Mouse (Mus musculus): ENCODE measurements at regions not wholly inside any gene's neighbourhood (a gene's known extent, or its start where the extent isn't known, plus 50 kb on each side); places are given as distances from the start of the nearest gene placed in this dataset.

- ATAC-seq (replicated peaks in 1 of 2; ENCODE audit: insufficient read depth in 1 of 2, low FRiP score in 2 of 2, low TSS enrichment in 1 of 2, low read depth in 1 of 2, poor library complexity in 2 of 2, severe bottlenecking in 2 of 2): no peak
Observed at GRCm38 (mm10) chr13:42478825-42479224, 177.5 kb downstream of the Edn1 start.

DNA sequence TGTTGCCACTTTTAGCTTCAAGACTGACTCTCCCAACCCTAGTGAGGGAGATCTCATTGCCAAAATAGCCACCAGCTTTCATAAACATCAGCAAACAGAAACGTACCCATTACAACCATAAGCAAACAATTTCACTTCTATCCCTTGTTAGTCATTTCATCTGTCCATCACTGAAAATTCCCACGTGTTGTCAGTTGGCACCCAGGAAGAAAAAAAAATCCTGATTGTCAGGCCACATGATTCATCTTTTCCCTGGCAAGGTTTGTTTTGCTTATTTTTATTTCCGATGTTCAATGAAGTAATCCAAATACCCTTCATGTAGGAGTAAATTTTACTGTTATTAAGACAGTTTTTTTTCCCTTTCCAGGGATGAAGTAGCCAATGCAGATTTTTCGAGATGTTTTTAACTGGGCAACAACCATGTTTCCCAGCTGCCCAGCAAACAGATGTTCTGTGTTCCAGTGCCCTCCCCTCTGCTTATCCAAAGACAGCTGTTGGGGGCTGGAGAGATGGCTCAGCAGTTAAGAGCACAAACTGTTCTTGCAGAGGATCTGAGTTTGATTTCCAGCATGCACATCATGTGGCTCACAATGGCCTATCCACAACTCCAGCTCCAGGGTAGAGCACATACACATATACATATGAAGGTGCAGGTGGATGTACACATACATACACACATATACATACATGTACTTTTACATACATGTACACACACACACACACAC, 189.3 kb upstream of the Phactr1 start:
- ATAC-seq (replicated peaks in 1 of 2; ENCODE audit: insufficient read depth in 1 of 2, low FRiP score in 2 of 2, low TSS enrichment in 1 of 2, low read depth in 1 of 2, poor library complexity in 2 of 2, severe bottlenecking in 2 of 2): no peak

GRCm38 (mm10) chr13:42494371-42494770, 186.1 kb upstream of the Phactr1 start:
- no peak for ATAC-seq (replicated peaks in 1 of 2; ENCODE audit: insufficient read depth in 1 of 2, low FRiP score in 2 of 2, low TSS enrichment in 1 of 2, low read depth in 1 of 2, poor library complexity in 2 of 2, severe bottlenecking in 2 of 2)

DNA sequence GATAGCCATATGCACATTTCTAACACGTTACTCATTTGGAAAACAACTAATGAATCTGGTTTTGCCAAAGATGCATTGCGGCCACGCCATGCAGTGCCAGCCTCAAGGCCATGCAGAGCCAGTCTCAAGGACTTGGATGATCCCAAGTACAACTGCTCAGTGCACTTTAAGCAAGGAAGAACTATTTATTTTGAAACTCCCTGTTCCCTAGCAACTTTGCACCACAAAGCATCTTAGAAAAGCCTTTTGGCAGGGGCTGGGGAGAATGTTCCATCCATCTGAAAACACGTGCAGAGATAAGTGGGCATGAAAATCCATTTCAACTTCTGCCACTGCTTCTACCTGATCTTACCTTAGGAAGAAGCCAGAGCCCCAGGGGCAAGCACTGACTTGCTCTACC, 182.1 kb upstream of the Phactr1 start:
- ATAC-seq (replicated peaks in 1 of 2; ENCODE audit: insufficient read depth in 1 of 2, low FRiP score in 2 of 2, low TSS enrichment in 1 of 2, low read depth in 1 of 2, poor library complexity in 2 of 2, severe bottlenecking in 2 of 2): no peak

- ATAC-seq (replicated peaks in 1 of 2; ENCODE audit: insufficient read depth in 1 of 2, low FRiP score in 2 of 2, low TSS enrichment in 1 of 2, low read depth in 1 of 2, poor library complexity in 2 of 2, severe bottlenecking in 2 of 2): no peak
Observed at GRCm38 (mm10) chr13:42507535-42507934, 172.9 kb upstream of the Phactr1 start.

DNA sequence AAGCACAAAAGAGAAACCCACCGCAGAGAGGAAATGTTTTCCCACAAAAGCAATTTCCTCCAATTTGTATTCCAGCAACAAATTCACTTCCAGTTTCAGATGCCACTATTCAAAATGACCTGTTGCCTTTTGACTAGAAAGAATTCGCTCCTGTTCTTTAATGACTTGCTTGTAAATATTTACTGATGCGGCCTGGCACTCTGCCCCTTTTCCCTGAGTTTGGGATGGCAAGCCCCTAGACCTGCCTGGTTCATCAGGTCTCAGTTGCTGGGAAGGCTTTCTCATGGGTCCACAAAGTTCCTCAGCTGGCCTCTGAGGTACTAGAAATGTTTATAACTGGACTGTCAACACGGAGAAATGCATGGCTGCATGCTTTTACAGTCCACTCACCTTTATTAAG, 161.7 kb upstream of the Phactr1 start:
- ATAC-seq (replicated peaks in 1 of 2; ENCODE audit: insufficient read depth in 1 of 2, low FRiP score in 2 of 2, low TSS enrichment in 1 of 2, low read depth in 1 of 2, poor library complexity in 2 of 2, severe bottlenecking in 2 of 2): no peak

DNA sequence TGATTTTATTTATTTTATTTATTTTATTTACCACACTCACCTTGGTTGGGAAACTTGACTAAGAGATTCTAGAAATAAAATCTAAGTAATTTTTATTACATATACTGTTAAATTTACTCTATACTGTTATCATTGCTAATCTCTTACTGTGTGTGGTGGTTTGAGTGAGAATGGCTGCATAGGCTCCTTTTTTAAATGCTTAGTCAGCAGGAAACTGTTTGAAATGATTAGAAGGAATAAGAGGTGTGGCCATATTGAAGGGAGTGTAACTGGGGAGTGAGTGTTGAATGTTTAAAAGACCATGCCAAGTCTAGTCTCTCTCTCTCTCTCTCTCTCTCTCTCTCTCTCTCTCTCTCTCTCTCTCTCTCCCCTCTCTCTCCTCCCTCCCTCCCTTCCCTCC, 157.9 kb upstream of the Phactr1 start:
- ATAC-seq (replicated peaks in 1 of 2; ENCODE audit: insufficient read depth in 1 of 2, low FRiP score in 2 of 2, low TSS enrichment in 1 of 2, low read depth in 1 of 2, poor library complexity in 2 of 2, severe bottlenecking in 2 of 2): no peak

- ATAC-seq (replicated peaks in 1 of 2; ENCODE audit: insufficient read depth in 1 of 2, low FRiP score in 2 of 2, low TSS enrichment in 1 of 2, low read depth in 1 of 2, poor library complexity in 2 of 2, severe bottlenecking in 2 of 2): no peak
Observed at GRCm38 (mm10) chr13:42526163-42526562, 154.3 kb upstream of the Phactr1 start.

DNA sequence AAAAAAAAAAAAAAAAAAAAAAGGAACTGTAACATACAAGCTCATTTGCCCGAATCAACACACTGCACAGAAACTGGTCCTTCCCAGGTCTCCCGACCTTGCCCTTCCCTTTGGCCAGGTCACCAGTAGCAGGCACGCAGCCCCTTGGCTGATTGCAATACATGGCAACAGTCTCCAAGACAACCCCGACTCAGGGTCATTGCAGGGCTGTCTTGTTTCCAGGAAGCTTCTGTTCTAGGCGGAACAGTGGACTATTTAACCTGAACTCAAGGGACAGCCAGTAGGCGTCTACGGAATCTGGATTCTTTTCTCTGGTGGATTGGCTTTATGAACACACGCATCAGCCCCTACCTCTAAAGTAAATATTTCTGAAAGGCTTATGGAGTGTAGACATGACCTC, 153.5 kb upstream of the Phactr1 start:
- no peak for ATAC-seq (replicated peaks in 1 of 2; ENCODE audit: insufficient read depth in 1 of 2, low FRiP score in 2 of 2, low TSS enrichment in 1 of 2, low read depth in 1 of 2, poor library complexity in 2 of 2, severe bottlenecking in 2 of 2)

GRCm38 (mm10) chr13:42528169-42528568, 152.3 kb upstream of the Phactr1 start:
- no peak for ATAC-seq (replicated peaks in 1 of 2; ENCODE audit: insufficient read depth in 1 of 2, low FRiP score in 2 of 2, low TSS enrichment in 1 of 2, low read depth in 1 of 2, poor library complexity in 2 of 2, severe bottlenecking in 2 of 2)

DNA sequence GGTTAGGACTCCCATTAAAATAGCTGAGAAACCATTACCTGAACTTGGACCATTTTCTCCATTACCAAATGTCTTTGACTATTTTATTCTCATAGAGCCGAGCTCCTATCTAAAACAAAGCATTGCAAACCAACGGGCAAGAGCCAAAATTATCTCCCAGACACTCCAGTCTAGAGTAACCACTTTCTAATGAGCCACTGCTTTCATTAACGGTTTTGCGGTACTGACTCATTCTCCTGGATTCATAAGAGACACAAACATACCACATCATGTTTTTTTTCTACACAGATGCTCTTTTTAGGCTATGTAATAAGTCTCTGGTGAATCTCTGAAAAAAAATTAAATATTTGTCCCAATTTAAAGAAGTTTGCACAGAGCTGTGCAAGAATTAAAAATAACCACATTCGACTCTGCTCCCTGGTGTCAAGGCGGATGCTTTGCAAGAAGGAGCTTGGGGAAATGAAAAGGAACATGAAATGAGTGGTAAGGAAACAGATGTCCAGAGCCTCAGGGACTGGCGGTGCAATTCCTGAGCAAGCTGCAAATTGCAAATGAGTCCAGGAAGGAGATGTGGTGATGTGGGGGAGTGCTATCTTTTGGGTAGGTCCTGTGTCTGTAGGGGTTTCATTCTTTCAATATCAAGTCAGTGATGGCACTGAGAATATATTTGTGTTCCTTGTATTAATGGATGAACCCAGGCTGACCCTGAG, 143.8 kb upstream of the Phactr1 start:
- no peak for ATAC-seq (replicated peaks in 1 of 2; ENCODE audit: insufficient read depth in 1 of 2, low FRiP score in 2 of 2, low TSS enrichment in 1 of 2, low read depth in 1 of 2, poor library complexity in 2 of 2, severe bottlenecking in 2 of 2)

DNA sequence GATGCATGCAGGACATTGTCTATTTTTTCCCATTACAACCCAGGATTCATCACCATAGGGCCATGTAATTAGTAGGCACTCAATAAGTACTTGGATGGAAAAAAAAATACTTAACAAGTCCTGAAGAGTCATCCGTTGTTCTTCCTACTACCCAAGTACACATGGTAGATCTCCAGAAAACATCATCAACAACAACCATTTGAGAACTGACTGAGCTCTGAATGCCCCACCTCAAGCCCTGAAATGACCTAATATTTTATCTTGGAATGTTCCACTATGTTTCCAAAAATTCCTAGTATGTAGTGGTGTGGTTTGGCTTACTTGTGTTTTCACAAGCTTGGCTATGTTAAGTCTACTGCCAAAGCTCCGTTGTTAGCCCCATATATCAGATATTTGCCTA, 142.4 kb upstream of the Phactr1 start:
- no peak for ATAC-seq (replicated peaks in 1 of 2; ENCODE audit: insufficient read depth in 1 of 2, low FRiP score in 2 of 2, low TSS enrichment in 1 of 2, low read depth in 1 of 2, poor library complexity in 2 of 2, severe bottlenecking in 2 of 2)

- ATAC-seq (replicated peaks in 1 of 2; ENCODE audit: insufficient read depth in 1 of 2, low FRiP score in 2 of 2, low TSS enrichment in 1 of 2, low read depth in 1 of 2, poor library complexity in 2 of 2, severe bottlenecking in 2 of 2): no peak
Observed at GRCm38 (mm10) chr13:42544536-42545094, 135.8 kb upstream of the Phactr1 start.

GRCm38 (mm10) chr13:42546389-42546788, 134.0 kb upstream of the Phactr1 start:
- no peak for ATAC-seq (replicated peaks in 1 of 2; ENCODE audit: insufficient read depth in 1 of 2, low FRiP score in 2 of 2, low TSS enrichment in 1 of 2, low read depth in 1 of 2, poor library complexity in 2 of 2, severe bottlenecking in 2 of 2)

DNA sequence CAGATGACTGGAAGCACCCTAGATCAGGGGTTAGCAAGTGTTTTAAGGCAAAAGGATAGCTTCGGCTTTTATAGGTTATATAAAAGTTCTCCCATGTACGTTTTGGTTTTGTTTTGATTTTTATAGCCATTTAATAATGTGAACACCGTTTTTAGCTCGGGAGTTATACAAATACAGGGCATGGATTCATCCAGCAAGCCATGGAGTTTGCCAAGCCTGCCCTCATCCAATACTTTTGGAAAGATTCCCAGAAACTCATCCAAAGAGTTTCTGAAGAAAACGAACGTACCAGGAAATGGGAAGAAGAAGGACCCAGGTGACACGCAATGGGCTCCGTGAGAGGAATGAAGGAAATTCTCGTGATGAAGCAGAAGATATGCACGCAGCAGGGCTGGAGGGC, 133.6 kb upstream of the Phactr1 start:
- no peak for ATAC-seq (replicated peaks in 1 of 2; ENCODE audit: insufficient read depth in 1 of 2, low FRiP score in 2 of 2, low TSS enrichment in 1 of 2, low read depth in 1 of 2, poor library complexity in 2 of 2, severe bottlenecking in 2 of 2)

DNA sequence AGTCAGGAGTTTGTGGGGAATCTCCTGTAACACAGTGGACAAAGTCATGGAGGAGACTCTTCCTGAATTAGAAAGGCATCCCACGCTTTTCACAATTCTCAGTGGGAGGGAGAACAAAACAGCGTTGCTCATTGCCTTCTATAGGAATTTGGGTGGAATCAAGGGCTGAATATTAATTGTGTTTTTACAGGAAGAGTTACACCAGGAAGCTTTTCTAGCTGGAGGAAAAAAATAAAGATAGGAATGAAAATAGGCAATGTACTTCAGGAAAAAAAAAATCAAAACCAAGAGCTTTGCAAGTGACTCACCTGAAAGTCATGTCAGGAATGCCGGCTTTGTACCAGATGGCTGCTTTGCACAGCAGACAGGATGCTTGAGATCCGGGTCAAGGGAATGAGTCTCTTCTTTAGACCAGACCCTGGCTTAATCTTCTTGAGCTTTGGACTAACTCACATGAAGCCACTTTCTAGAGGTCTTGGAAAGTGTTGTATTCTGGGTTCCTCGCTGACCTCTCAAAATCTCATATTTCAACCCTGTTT, 131.3 kb upstream of the Phactr1 start:
- no peak for ATAC-seq (replicated peaks in 1 of 2; ENCODE audit: insufficient read depth in 1 of 2, low FRiP score in 2 of 2, low TSS enrichment in 1 of 2, low read depth in 1 of 2, poor library complexity in 2 of 2, severe bottlenecking in 2 of 2)

- ATAC-seq (replicated peaks in 1 of 2; ENCODE audit: insufficient read depth in 1 of 2, low FRiP score in 2 of 2, low TSS enrichment in 1 of 2, low read depth in 1 of 2, poor library complexity in 2 of 2, severe bottlenecking in 2 of 2): no peak
Observed at GRCm38 (mm10) chr13:42554961-42555360, 125.5 kb upstream of the Phactr1 start.

DNA sequence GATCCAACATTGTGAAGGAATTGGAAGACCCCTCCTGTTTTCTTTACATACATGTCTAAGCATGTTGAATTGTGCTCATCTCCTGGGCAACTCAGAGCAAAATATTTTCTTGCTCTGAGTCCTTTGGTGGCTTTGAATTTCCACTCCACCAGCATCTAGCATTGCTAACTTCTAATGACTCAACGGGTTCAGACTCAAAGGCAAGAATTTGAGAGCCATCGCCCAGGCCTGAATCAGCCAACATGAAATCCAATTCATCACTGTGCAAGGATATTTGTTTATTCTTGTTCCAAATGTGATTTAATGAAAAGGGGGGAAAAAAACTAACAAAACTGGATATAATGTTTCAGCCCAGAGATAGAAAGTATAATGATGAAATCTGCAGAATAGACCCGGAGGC, 121.9 kb upstream of the Phactr1 start:
- ATAC-seq (replicated peaks in 1 of 2; ENCODE audit: insufficient read depth in 1 of 2, low FRiP score in 2 of 2, low TSS enrichment in 1 of 2, low read depth in 1 of 2, poor library complexity in 2 of 2, severe bottlenecking in 2 of 2): no peak

Measured in hematopoietic stem cell, adult 5-6 weeks (primary cell).